Mouse (Mus musculus): ENCODE results near the gene Tcte2. TPM values are rescaled to one million over a fixed set of nuclear protein-coding genes. Genes with fewer than 3 reads are reported as not detected.

Tcte2 gene
- total RNA-seq, 4 experiments from 2014 or later = 1.0 to 2.3 (median 1.6) TPM

Other genes starting within 250 kb of the Tcte2 start
- gene Afdn, start 1.3 kb downstream of the Tcte2 start, total RNA-seq (2022) = 10 to 100 TPM; 20.0 to 46.7 (median 32.8) TPM
- gene Gm7168, start 186.5 kb upstream of the Tcte2 start, total RNA-seq (2022) = not detected
- gene Gm7356, start 241.9 kb upstream of the Tcte2 start, total RNA-seq (2022) = not detected

Measured in gastrocnemius, adult 8-10 months (tissue).